Mouse (Mus musculus) CH12.LX (cell line): ENCODE measurements around the gene Brat1. TPM values are rescaled to one million over a fixed set of nuclear protein-coding genes. Genes with fewer than 3 reads are reported as not detected.

Source experiments
- DNase-seq: peaks from one replicate; pipeline ENCODE4 v3.0.0-alpha.2; 2013; ENCODE audit errors: extremely low read depth
- H3K27ac ChIP-seq: 2 replicates; pipeline ENCODE4 v1.5.1; 2012; ENCODE audit warnings: low read depth, mild to moderate bottlenecking, control low read depth, moderate library complexity; ENCODE audit not compliant: insufficient read depth
- H3K27me3 ChIP-seq: replicated peaks from 2 replicates; pipeline ENCODE3; 2012; ENCODE audit warnings: inconsistent platforms
- H3K36me3 ChIP-seq, 2 experiments: replicated peaks in 1 of 2; 2 replicates each; pipeline versions ENCODE3 to v1.6.1; 2012; ENCODE audit warnings: inconsistent platforms in 1 of 2, low read length in 1 of 2, mild to moderate bottlenecking in 1 of 2, mixed read lengths in 1 of 2, moderate library complexity in 1 of 2; ENCODE audit not compliant: control insufficient read depth in 1 of 2, insufficient read depth in 1 of 2
- H3K4me1 ChIP-seq, 2 experiments: 2 replicates each; pipeline ENCODE4 v1.6.1; 2012; ENCODE audit warnings: inconsistent platforms in 1 of 2, moderate library complexity in 1 of 2; ENCODE audit not compliant: insufficient read depth in 2 of 2, control insufficient read depth in 1 of 2
- H3K4me2 ChIP-seq: 2 replicates; pipeline ENCODE4 v1.6.1; 2012; ENCODE audit warnings: low read depth, mild to moderate bottlenecking, control low read depth; ENCODE audit not compliant: poor library complexity, insufficient read depth, severe bottlenecking
- H3K4me3 ChIP-seq, 3 experiments: fragments of 150-350 bp in 1 of 3; sonication (generic) in 1 of 3; replicated peaks in 1 of 3; 2 replicates each; pipeline versions ENCODE3 to v1.5.1; 2011 to 2012; ENCODE audit warnings: low read depth in 2 of 3, low read length in 2 of 3, mild to moderate bottlenecking in 2 of 3, moderate library complexity in 2 of 3, control low read depth in 1 of 3, improper control_type of control experiment in 1 of 3, inconsistent platforms in 1 of 3, mixed read lengths in 1 of 3; ENCODE audit not compliant: poor library complexity in 1 of 3
- H3K79me2 ChIP-seq: replicated peaks from 2 replicates; pipeline ENCODE4 v1.6.1; 2012; ENCODE audit warnings: mild to moderate bottlenecking, moderate library complexity; ENCODE audit not compliant: control insufficient read depth, poor library complexity, insufficient read depth, severe bottlenecking; ENCODE audit errors: extremely low read depth
- H3K9ac ChIP-seq: 2 replicates; pipeline ENCODE4 v1.6.1; 2012; ENCODE audit warnings: low read depth, mild to moderate bottlenecking, control low read depth, moderate library complexity; ENCODE audit not compliant: insufficient read depth
- H3K9me3 ChIP-seq: replicated peaks from 2 replicates; pipeline ENCODE3; 2012; ENCODE audit warnings: low read length, inconsistent platforms, mixed read lengths
- CHD1 ChIP-seq: IDR thresholded peaks from 2 replicates; pipeline ENCODE4 v1.6.1; 2012; ENCODE audit warnings: low read depth, low read length, improper control_type of control experiment, inconsistent platforms
- CHD2 ChIP-seq: IDR thresholded peaks from 2 replicates; pipeline ENCODE4 v1.6.1; 2011; ENCODE audit warnings: low read length, improper control_type of control experiment
- CTCF ChIP-seq, 2 experiments: IDR thresholded peaks in 1 of 2; conservative IDR thresholded peaks in 1 of 2; 2 replicates each; pipeline ENCODE4 v1.5.1; 2011 to 2012; ENCODE audit warnings: low read depth in 2 of 2, low read length in 2 of 2, improper control_type of control experiment in 1 of 2, inconsistent platforms in 1 of 2, mild to moderate bottlenecking in 1 of 2, moderate library complexity in 1 of 2
- E2F4 ChIP-seq: IDR thresholded peaks from 2 replicates; pipeline ENCODE4 v1.6.1; 2011; ENCODE audit warnings: low read depth, low read length, improper control_type of control experiment; ENCODE audit not compliant: insufficient replicate concordance
- ETS1 ChIP-seq: conservative IDR thresholded peaks from 2 replicates; pipeline ENCODE4 v1.6.1; 2012; ENCODE audit warnings: low read depth, mild to moderate bottlenecking, inconsistent platforms, low read length, improper control_type of control experiment, moderate library complexity
- GABPA ChIP-seq: IDR thresholded peaks from 2 replicates; pipeline ENCODE4 v1.6.1; 2012; ENCODE audit warnings: low read depth, low read length, improper control_type of control experiment, inconsistent platforms; ENCODE audit not compliant: insufficient replicate concordance
- HCFC1 ChIP-seq: IDR thresholded peaks from 2 replicates; pipeline ENCODE4 v1.6.1; 2012; ENCODE audit warnings: low read depth, mild to moderate bottlenecking, inconsistent platforms, low read length, improper control_type of control experiment
- MAZ ChIP-seq: IDR thresholded peaks from 2 replicates; pipeline ENCODE4 v1.6.1; 2012; ENCODE audit warnings: low read depth, mild to moderate bottlenecking, inconsistent platforms, low read length, improper control_type of control experiment, moderate library complexity
- MXI1 ChIP-seq: IDR thresholded peaks from 2 replicates; pipeline ENCODE4 v1.6.1; 2011; ENCODE audit warnings: mild to moderate bottlenecking, low read depth, low read length, improper control_type of control experiment
- MYC ChIP-seq: IDR thresholded peaks from 2 replicates; pipeline ENCODE4 v1.6.1; 2011; ENCODE audit warnings: low read depth, mild to moderate bottlenecking, improper control_type of control experiment, low read length
- NRF1 ChIP-seq: IDR thresholded peaks from 2 replicates; pipeline ENCODE4 v1.6.1; 2014; ENCODE audit warnings: low read depth, mild to moderate bottlenecking, inconsistent platforms, low read length, improper control_type of control experiment, moderate library complexity
- PAX5 ChIP-seq: IDR thresholded peaks from 2 replicates; pipeline ENCODE4 v1.6.1; 2012; ENCODE audit warnings: low read length, inconsistent platforms, mixed read lengths
- POLR2A ChIP-seq: IDR thresholded peaks from 2 replicates; pipeline ENCODE4 v1.6.1; 2011; ENCODE audit warnings: low read depth, mild to moderate bottlenecking, improper control_type of control experiment, low read length
- RAD21 ChIP-seq: IDR thresholded peaks from 2 replicates; pipeline ENCODE4 v1.6.1; 2011; ENCODE audit warnings: low read depth, mild to moderate bottlenecking, low read length, improper control_type of control experiment, moderate library complexity
- RCOR1 ChIP-seq: conservative IDR thresholded peaks from 2 replicates; pipeline ENCODE4 v1.6.1; 2012; ENCODE audit warnings: low read depth, mild to moderate bottlenecking, inconsistent platforms, low read length, improper control_type of control experiment
- SMC3 ChIP-seq: IDR thresholded peaks from 2 replicates; pipeline ENCODE4 v1.6.1; 2011; ENCODE audit warnings: low read depth, low read length, improper control_type of control experiment
- TCF12 ChIP-seq: IDR thresholded peaks from 2 replicates; pipeline ENCODE4 v1.6.1; 2014; ENCODE audit warnings: low read depth, mild to moderate bottlenecking, inconsistent platforms, low read length, improper control_type of control experiment
- UBTF ChIP-seq: IDR thresholded peaks from 2 replicates; pipeline ENCODE4 v1.6.1; 2012; ENCODE audit warnings: low read depth, mild to moderate bottlenecking, inconsistent platforms, low read length, improper control_type of control experiment, moderate library complexity
- ZNF384 ChIP-seq: IDR thresholded peaks from 2 replicates; pipeline ENCODE4 v1.6.1; 2012; ENCODE audit warnings: low read depth, low read length, improper control_type of control experiment, inconsistent platforms
- dilution Hi-C: fragments of 300-500 bp; cut with MboI; formaldehyde crosslinking; loops from 2 replicates; pipeline ENCODE4 v1.14.3; 2020; ENCODE audit warnings: low sequenced_read_pairs; ENCODE audit not compliant: extremely low pct_unique_long_range_greater_than_20kb, extremely low pct_ligation_motif_present
- in situ Hi-C: fragments of 300-500 bp; cut with MboI; formaldehyde crosslinking; loops from 3 replicates; pipeline ENCODE4 v1.14.3; 2019; ENCODE audit warnings: low sequenced_read_pairs, low pct_ligation_motif_present, low pct_unique_long_range_greater_than_20kb, mixed read lengths
- polyA plus RNA-seq: library from polyadenylated mRNA; unstranded; fragments of >175 nt; gene quantifications from 2 replicates; pipeline ENCODE4 v1.2.1, GENCODE M21; 2012; ENCODE audit warnings: low read depth; ENCODE audit not compliant: insufficient read length
- total RNA-seq, 2 experiments: library from RNA; depleted of rRNA; stranded (reverse); fragments of 300-350 nt in 1 of 2; fragments of >200 nt in 1 of 2; gene quantifications; 2 replicates each; pipeline ENCODE4 v1.2.3; 2012 to 2014

Gene Brat1
- total and polyA plus RNA-seq, 3 experiments: 9.8 to 15.0 (median 10.9) TPM

DNA sequence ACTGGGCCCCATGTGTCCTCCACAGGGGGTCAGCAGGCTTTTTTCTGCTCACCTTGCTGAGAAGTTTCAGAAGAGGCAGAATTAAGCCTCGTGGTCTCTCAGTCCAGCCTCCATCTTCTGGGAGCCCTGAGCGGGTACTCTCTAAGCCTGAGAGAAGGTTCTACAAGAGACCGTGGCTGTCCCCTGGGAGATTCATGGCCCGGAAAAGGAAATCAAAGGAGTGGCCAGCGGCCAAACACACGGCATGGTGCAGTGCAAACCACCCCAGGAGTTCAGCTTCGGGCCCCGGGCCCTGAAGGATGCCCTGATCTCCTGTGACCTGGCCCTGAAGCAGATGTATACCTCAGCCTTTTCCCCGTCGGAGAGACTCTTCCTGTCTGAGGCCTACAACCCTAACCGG, 36.2 kb downstream of the Brat1 start:
- H3K36me3 ChIP-seq: peaks cover 3 to 20% of the 10 kb centered on the region in 2 experiments
- H3K27ac ChIP-seq: no peak overlapping the region
- peak overlapping the region; percentile 7 to 63 (median 34) for H3K4me3 ChIP-seq
- H3K4me2 ChIP-seq: peak overlapping the region; percentile 4; the same call in 1 of the 2 replicates
- H3K27me3 ChIP-seq: no peaks in the 10 kb centered on the region
- peaks cover 9 to 52% of the 10 kb centered on the region in 2 experiments; a peak in 3 of 4 replicates for H3K4me1 ChIP-seq
- H3K9ac ChIP-seq: no peak overlapping the region; the same call in 1 of the 2 replicates
- in situ Hi-C loops: loop anchor here (5.0 to 10.0 kb wide), 3 partner anchors 34 to 196 kb away; partner anchors contain the start of gene Brat1
- TF ChIP-seq UBTF (no peak), GABPA (no peak), POLR2A (peak; percentile 40), ETS1 (no peak), CHD1 (no peak), NRF1 (no peak), PAX5 (no peak), CHD2 (no peak), MXI1 (peak; percentile 26; the same call in 1 of the 2 replicates), HCFC1 (0 out of 2 replicates have a peak, but pooled peaks have one; percentile 33), RCOR1 (no peak), MYC (no peak), TCF12 (no peak)
- TF ChIP-seq, all 38 proteins: peak for 3
- DNase-seq: peak; percentile 59
- no peaks in the 10 kb centered on the region for H3K79me2 ChIP-seq
- H3K9me3 ChIP-seq: no peaks in the 10 kb centered on the region
- dilution Hi-C loops: no loop called here

DNA sequence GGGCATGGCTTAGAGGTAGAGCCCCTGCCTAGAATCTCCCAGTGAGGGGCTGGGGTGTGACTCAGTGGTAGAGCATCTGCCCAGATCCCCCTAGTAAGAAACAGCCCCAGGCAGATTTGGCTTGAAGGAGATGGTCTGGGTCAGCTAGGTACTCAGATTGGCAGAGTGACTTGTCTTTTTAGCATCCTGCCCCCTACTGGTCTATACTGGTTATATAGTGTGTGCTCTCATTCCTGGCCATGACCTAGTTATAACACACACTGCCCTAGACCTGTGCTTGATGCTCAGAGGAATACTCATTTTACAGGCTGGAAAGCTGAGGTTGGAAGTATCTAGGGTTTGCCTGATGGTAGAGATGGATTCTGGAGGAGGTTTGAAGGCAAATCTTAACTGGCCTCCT, 37.1 kb downstream of the Brat1 start:
- TF ChIP-seq SMC3 (peak; percentile 24; the same call in 1 of the 2 replicates), E2F4 (no peak), CHD2 (no peak), MAZ (no peak), ZNF384 (no peak), CTCF (conservative IDR thresholded peaks at IDR 0.05 in 1 of 2, IDR thresholded peaks at IDR 0.05 in 1 of 2; ENCODE audit: low read depth in 2 of 2, low read length in 2 of 2) (peak; percentile 51 to 70), POLR2A (no peak), RAD21 (peak; percentile 49)
- Histone ChIP-seq H3K27ac (no peak overlapping the region), H3K9ac (0 out of 2 replicates have a peak overlapping the region, but pooled peaks have one; percentile 16), H3K79me2 (no peaks in the 10 kb centered on the region), H3K27me3 (no peaks in the 10 kb centered on the region), H3K4me3 (peak overlapping the region in 1 of 3 experiments; percentile 63), H3K4me1 (peaks cover 9 to 55% of the 10 kb centered on the region in 2 experiments; a peak in 3 of 4 replicates), H3K36me3 (peaks cover 8 to 27% of the 10 kb centered on the region in 2 experiments), H3K4me2 (no peak overlapping the region; the same call in 1 of the 2 replicates), H3K9me3 (no peaks in the 10 kb centered on the region)
- in situ Hi-C loops: loop anchor here (5.0 to 10.0 kb wide), 3 partner anchors 35 to 197 kb away; partner anchors contain the start of gene Brat1
- peak; percentile 79 for DNase-seq
- dilution Hi-C loops: no loop called here
